Mouse (Mus musculus): ENCODE results near the gene Sdhb.

The Sdhb gene

DNA sequence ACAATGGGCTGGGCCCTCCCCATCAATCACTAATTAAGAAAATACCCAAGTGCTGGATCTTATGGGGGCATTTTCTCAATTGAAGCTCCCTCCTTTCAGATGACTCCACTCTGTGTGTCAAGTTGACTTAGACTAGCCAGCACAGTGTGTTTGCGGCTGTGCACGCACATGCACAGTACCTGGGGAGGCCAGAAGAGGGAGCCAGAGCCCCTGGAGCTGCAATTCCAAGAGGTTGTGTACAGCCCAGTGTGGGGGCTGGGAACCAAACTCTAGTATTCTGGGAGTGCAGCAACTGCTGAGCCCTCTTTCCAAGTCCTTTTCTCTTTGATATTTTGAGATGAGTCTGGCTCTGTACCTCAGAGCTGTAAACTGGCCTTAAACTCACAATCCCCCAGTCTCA is 20.6 kb downstream of the Sdhb start:
- DNase-seq = no peak

- DNase-seq = no peak
These were observed 21.8 kb downstream of the Sdhb start for GRCm38 (mm10) chr4:140982808-140983207.

GRCm38 (mm10) chr4:140983442-140983841 is 22.4 kb downstream of the Sdhb start:
- DNase-seq = no peak

DNA sequence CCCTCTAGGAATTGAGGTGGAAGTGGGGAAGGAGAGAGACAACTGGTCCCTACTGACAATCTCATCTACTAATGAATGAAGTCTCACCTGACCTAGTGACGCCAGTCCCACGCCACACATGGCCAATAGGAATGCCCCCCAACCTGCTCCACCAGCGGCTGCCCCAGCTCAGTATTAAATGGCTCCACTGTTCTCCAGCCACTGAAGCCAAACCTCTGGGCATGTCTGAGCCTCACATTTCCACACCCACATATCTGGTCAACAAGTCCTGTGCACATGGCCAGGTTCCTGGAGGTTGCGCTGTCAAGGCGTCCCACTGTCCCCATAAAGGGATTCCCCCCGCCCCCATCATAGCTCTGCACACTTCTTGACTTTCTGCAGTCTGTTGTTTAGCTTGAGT is 23.5 kb downstream of the Sdhb start:
- no peak for DNase-seq

- DNase-seq = no peak
These were observed 25.2 kb downstream of the Sdhb start for GRCm38 (mm10) chr4:140986024-140986710.

- peak; percentile 94 for DNase-seq
These were observed 25.9 kb downstream of the Sdhb start, which contains the start of gene Atp13a2 for GRCm38 (mm10) chr4:140986711-140987395. Gene Atp13a2, plus strand, starts transcription at chr4:140986873.

- no peak for DNase-seq
These were observed 26.5 kb downstream of the Sdhb start for GRCm38 (mm10) chr4:140987476-140987875.

- no peak for DNase-seq
These were observed 27.8 kb downstream of the Sdhb start for GRCm38 (mm10) chr4:140988706-140989290.

DNA sequence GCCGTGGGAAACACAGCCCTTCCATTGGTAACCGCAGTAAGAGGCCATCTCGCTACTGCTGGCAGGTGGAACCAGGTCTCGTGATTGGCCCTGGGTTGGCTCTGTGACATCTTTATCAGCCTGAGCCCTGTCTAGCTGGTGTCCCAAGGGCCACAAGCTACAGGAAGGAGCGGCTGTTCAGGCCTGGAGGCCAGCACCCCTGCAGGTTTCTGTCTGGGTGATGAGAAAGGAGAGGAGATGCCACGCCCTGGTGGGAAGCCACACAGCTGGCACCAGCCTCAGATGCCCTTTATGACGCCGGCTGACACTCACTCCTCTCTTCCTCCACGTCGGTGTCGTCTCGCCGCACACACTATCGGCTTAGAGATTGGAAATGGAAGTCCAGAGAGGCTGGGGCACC is 28.4 kb downstream of the Sdhb start:
- DNase-seq = no peak

GRCm38 (mm10) chr4:140992215-140992614 is 31.2 kb downstream of the Sdhb start:
- no peak for DNase-seq

- DNase-seq = no peak
These were observed 32.8 kb downstream of the Sdhb start for GRCm38 (mm10) chr4:140993846-140994245.

DNA sequence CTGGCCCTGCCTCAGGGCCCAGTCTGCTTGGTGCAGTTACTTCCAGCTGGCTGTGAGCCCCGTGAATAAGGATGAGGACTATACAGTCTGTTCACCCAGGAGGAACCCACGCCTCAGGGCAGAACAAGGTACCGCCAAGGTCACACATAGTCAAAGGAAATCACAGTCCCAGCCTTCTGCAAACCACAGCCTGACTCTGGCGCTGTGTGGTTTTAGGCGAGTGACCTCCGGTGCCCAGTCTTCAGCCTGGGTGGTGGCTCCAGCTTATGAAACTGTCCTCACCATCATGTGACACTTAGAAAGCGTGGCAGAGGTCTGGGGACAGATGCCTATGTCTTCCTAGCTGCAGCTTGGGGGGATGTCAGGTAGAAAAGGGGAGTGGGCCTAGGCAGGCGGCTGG is 34.8 kb downstream of the Sdhb start:
- DNase-seq = no peak

- no peak for DNase-seq
These were observed 35.8 kb downstream of the Sdhb start for GRCm38 (mm10) chr4:140996812-140997211.

DNA sequence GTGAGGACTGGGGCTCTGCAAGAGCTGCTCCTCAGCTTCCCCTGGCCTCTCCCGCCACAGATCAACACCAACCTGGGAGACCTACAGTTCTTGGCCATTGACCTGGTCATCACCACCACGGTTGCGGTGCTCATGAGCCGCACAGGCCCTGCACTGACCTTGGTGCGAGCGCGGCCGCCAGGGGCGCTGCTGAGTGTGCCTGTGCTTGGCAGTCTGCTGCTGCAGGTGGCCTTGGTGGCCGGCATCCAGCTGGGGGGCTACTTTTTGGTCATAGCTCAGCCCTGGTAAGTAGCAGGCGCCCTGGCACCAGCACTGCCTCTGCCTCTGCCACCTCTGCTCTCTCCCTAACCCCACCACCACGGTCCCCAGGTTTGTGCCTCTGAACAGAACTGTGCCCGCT is 45.0 kb downstream of the Sdhb start:
- no peak for DNase-seq

DNA sequence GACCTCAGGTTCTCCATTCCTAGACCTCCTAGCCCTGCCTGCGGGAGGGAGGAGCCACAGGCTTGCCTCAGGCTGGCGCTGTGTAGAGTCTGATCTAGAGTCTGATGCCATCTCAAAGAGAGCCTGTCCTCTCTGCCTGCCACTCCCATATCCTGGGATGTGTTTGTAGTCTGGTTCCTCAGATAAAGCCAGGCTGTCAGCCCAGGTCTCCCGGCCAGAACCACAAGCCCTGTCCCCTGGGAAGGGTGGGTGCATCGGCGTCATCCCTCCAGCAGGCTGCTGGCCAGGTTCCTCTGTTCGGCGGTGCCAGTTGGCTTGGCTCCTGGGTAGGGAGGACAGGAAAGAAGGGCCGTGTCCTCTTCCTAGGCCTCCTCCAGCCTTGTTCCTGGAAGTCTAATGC is 47.0 kb downstream of the Sdhb start:
- DNase-seq = no peak

GRCm38 (mm10) chr4:141010118-141010517 is 49.1 kb downstream of the Sdhb start, which contains the start of gene Mfap2:
Gene Mfap2, plus strand, starts transcription at chr4:141010418.
- no peak for DNase-seq

GRCm38 (mm10) chr4:141010526-141010925 is 49.5 kb downstream of the Sdhb start:
- DNase-seq = no peak

- DNase-seq = no peak
These were observed 50.0 kb downstream of the Sdhb start for GRCm38 (mm10) chr4:141010941-141011429.

DNA sequence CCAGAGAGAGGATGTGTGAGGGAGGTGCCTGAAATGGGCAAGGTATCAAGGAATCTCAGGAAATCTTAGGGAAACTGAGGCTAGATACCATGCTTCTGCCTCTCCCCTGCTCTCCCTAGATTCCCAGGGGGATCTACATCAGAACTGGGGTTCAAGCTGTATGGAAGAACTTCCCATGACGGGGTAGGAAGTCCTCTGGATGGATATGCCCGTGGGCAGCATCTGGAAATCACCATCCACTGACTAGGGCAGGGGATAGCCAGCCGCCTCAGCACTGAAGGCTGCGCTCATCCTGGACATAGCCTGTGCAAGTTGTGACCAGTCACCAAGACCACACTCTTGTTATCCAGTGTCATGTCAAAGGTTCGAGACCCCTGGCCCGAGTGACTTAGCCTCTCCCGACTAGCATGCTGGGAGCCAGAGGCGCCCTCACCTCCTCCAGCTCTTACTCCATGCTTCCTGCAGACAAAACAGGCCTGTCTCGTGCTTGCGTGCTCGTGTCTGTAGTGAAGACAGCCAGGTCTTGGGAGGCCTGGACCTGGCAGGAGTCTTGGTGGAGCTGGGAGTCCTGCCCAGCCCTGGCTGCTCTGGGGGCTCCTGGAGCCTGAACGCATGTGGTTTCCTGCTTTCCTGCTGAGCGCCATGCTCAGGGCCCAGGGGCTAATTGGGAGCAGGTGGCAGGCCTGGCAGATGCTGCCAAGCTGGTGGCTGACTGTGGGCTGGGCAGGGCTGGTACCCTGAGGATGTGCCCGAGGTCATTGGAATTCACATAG is 50.7 kb downstream of the Sdhb start:
- DNase-seq = peak; percentile 64

- DNase-seq = no peak
These were observed 51.6 kb downstream of the Sdhb start for GRCm38 (mm10) chr4:141012558-141012957.

DNA sequence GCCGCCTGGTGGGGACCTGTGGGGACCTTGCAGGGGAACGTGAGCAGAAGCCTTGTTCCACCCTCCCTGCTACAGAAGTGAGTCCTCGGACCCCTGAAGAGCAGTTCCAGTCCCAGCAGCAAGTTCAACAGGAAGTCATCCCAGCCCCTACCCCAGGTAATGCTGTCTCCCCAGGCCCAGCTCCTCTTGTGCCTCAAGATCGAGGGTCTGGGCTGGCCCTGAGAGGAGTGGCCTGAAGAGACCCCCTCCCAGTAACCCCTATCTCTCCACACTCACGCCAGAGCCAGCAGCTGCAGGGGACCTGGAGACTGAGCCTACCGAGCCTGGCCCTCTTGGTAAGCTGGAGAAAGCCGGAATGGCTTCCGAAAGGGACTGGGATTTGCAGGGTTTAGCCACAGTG is 53.1 kb downstream of the Sdhb start:
- no peak for DNase-seq

GRCm38 (mm10) chr4:141014856-141015255 is 53.9 kb downstream of the Sdhb start:
- DNase-seq = no peak

DNA sequence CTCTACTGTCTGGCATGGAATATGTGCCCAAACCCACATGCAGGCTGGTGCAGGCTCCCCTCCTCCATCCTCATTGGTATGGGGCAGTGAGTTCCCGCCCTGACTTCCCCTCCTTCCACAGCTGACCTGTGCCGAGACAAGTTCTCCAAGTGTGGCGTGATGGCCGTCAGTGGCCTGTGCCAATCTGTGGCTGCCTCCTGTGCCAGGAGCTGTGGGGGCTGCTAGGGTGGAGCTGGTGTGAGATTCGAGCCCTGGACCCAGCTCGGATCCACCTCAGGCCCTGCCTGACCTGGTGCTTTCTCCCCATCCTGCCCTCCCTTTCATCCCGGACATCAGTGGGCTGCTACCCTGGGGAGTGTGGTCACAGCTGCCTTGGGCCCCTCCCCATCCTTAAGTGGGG is 54.4 kb downstream of the Sdhb start:
- DNase-seq = no peak
